Mouse (Mus musculus) gastrocnemius, postnatal 4 days (tissue): ENCODE results near the gene Lypd6. TPM values are rescaled to one million over a fixed set of nuclear protein-coding genes. Genes with fewer than 3 reads are reported as not detected.

Source experiments
- DNase-seq, 2 experiments: peaks; one replicate each; pipeline ENCODE4 v3.0.0; 2021 to 2022; ENCODE audit warnings: low spot score in 2 of 2, mixed read lengths in 2 of 2
- long read RNA-seq, 2 experiments: library from polyadenylated mRNA; stranded (forward); transcript quantifications; one replicate each; pipeline ENCODE4 v2.0.0; 2021
- total RNA-seq, 2 experiments: library from RNA; stranded (reverse); gene quantifications; 2 replicates each; pipeline ENCODE4 v1.2.3; 2021

Lypd6 gene
- 1 to 10 TPM; 6.6 to 7.6 TPM for total RNA-seq
- long read RNA-seq, experiment 1, partial matches to known transcripts, result 2 of 4 reads
- long read RNA-seq, experiment 1, other reads (novel, unspliced or antisense), result 0 of 4 reads
- long read RNA-seq, experiment 2, partial matches to known transcripts, result 1 of 3 reads
- long read RNA-seq, experiment 2, other reads (novel, unspliced or antisense), result 1 of 3 reads

DNA sequence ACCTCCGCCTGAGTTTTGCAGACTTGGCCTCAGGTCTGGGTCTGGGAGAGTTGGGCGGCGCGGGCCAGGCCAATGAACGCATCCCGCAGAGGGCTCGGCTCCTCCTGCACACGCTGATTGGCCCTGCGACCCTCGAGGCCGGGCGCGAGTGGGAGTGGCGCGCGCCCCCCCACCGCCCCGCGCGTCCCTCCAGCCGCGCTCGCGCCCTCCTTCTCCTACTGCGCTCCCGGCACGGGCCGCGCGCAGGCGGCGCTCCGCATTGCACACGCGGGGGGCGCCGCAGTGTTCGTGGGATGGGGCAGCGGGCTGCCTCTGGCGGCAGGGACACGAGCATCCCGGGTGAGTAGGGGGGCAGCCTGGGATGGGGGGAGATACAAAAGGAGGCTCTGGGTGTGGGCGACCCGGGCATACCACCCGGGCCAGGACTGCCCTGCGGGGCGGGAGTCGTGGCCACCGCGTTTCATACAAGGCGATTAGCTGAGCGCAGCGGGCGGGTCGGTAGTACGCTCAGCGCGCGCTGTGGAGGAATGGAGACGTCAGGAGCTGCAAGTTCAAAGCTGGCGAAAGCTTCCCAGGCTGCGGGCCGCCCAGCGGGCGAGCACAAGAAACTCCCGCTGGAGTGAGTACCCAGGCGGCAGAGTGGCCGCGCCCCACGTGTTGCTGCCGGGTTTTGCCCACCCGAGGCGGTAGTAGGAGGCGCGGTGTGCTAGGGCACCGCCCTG is at the start of gene Lypd6:
Gene Lypd6 (plus strand): TSS at position 184 of the 722 bp plus-strand sequence.
- peak; percentile 54 to 70 for DNase-seq

DNA sequence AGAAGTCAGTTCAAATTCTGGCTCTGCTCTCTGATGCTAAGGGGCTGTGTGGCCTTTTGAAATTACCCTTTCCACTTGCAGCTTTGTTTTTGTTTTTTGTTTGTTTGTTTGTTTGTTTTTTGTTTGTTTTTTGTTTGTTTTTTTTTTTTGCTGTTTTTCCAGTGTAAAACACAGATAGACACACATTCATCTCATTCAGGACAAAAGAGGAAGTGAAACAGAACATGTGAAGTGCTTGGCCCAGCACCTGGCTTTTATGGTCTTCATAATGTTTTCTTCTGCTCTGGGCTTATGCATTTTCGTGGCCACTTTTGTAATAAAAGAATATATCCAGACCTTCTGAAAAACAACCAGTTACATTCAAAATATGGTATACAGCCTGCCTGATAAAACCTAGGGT is 46.8 kb upstream of the Lypd6 start:
- DNase-seq, result no peak

DNA sequence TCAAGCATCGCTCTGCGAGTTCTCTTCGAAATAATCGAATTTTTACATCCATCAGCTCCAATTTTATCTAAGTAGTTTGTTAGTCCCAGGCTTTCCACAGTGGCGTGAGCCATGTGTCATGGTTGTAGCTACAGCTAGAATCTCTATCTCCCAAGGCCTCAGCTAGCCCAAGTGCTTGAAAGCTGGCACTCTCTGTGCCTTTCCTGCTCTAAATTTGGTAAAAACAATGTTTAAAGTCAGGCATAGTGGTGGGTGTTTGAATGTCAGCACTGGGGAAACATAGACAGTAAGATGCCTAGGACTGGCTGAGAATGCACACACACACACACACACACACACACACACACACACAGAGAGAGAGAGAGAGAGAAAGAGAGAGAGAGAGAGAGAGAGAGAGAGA is 40.7 kb upstream of the Lypd6 start:
- DNase-seq, result no peak

DNA sequence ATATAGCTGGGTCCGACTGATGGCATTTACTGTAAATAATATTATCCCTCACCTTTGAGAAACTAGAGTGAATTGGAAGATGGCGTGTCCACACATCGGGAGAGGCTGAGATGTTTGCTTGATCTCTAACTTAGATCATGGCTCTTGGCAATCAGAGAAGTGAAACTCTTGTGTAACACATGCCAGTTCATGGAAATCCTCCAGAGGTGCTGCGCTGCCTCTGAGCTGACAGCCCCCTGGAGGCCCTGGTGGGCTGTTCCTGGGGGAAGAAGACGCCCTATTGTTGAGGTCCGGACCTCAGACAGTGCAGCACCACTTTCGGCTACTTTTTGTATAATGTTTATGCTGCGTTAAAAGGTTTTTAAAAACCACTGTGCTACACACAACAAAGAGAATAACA is 37.3 kb upstream of the Lypd6 start:
- DNase-seq, result no peak

DNA sequence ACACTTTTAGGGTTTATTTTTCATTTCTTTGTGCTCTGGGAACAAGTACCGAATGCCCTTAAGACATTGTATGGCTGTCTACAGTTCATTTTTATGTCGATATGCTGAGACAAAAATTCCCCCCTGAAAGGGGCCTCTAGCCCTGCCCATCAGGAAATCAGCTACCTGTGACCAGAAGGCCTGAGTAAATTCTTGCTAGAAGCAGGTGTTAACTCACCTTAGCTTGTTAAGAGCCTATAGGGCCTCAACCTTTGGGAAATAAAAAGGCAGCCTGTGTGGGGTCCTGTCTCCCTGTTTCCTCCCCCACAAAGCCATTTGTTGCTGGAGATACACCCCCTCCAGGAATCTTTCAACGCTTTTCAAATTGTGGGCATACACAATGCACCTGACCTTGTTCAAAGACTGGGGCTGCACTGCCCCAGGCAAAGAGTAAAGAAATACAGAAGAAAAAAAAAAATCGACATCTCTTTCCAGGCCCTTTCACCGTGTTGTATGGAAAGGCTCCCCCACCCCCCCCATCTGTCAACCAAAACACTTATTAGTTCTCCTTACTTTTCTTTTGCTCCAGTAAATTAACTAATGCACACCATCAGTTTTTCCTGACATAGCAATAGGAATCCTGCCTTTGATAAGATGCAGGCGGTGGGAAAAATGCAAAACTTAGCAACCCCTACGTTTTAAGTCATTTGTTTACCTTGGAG is 21.9 kb upstream of the Lypd6 start:
- DNase-seq, result no peak

DNA sequence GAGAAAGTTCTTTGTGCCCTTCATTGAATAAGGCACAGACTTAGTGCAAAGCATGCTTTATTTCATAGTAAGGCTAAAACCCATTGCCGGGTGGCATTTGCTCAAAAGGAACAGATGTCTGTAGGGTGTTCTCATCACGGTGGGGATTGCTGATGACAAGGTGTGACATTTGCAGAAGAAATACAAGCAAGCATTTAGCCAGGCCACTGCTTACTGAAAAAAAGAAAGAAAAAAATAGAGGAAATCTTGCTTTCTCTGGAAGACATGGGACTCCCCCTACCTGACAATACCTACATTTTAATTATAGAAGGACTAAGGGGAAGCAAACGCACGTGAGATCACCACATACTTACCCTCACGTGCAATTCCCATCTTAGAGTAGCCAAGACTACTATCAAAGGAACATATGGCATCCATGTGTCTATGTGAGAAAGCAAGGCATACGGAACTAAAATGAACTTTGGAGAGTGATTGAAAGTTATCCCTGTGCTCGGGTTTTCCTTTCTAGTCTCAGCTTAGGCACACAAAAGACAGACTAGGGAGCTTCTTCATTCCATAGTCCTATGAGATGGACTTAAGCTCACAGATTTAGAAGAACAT is 21.3 kb upstream of the Lypd6 start:
- no peak for DNase-seq

DNA sequence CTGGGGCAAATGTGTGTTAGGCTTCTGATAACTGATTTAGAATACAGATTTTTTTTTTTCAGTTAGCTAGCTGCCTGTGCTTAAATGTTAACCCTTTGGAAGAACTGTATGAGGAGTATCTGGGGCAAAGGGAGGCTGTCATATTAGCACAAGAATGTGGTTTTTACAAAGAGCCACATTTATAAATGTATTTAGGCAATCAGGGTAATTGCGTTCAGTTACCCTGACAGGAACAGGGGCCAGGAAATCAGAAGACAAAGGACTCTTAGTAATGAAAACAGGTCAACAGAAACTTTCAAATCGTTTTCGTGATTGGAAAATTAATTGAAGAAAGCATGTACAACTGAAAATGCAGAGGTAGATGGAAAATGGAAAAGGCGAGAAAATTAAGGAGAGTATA is 20.4 kb upstream of the Lypd6 start:
- DNase-seq, result no peak

DNA sequence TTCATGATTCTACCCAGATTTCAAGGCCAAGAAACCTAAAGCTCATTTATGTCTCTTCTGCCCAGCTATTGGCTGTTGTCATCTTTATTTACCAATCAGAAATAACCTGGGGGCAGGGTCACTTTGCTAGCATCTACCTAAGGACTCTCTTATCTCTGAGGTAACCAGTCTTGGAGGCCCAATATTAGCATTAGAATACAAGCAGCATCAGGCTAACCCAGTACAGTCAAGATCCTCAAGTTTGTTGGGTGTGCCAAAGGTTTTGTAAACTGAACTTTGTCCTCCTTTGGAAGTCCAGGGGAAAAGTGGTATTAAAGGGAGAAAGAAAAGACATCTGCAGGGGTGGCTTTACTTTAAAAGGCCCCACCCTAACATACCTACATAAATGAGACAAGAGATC is 17.8 kb upstream of the Lypd6 start:
- no peak for DNase-seq

DNA sequence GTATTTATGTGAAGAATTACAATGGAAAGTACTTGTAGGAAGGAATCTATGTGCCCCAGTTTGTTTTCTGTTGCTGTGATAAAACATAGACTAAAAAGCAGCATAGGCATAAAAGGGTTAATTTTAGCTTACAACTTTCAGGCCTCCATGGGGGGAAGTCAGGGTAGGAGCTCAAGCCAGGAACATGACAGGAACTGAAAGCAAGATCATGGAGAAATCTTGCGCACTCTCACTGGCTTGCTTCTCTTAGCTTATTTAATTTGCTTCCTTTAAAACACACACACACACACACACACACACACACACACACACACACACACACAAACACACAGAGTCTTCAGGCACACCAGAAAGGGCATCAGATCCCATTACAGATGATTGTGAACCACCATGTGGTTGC is 12.3 kb upstream of the Lypd6 start:
- DNase-seq, result no peak

DNA sequence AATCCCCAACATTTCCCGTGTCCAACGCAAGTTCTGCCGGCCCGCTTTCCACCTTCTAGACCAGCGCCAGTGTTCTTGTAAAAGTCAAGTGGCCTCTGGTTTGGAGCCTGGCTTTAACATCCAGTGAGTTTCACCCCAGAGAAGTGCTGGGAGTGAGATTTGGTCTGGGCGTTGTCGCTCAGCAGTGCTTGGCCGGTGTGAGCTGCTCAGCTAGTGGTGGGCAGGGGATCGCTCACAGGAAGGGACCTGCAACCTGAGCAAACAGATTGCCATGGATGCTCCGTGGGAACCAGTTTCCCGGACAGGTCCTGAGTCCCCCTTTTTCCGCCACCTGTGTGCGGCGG is 355 bp upstream of the Lypd6 start:
- no peak for DNase-seq

DNA sequence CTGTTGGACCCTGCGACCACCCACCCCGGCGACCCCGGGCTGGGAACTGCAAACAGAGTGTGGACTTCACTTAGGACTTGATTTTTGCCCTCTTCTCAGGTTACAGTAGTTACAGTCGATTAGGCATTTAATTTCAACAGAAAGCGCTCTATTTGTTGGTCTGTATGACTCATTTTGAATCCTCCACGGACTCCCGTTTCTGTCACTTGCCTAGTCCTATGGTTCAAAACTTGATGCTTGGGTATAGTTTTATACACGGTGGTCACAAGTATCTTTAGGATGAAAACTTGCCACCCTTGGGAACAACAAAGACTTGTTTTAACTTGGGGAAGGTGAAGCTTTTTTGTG is 713 bp downstream of the Lypd6 start:
- no peak for DNase-seq

DNA sequence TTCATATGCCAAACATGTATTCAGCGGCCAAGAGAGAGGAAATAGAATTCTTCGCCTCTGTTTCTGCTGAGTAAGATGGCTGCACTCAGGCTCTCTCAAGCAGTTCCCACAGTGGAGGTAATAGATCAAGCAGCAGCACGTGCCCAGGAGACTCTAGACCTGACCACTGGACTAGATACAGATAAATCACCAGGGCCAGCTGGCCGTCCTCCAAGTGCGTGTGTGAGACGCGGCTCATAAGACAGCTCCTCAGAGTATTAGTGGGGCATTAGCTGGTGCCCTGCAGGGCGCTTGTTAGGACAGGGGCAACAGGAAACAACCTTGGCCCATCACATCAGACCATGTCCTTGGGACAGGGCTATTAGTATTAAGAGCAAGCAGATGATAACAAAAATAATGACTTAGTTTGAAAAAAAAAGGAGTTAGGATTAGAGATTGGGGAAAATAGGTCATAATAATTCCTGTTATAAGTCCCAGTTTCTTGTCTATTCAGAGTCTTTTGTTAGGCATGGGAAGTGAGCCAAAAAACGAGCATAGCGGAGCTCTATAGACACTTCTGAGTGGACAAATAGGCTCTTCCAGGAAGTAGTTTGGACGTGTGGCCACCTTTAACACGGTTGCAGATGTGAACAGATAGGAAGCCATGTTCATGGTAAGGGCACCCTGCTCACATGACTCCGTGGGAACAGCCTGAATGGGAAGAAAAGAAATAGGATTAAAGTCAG is 3.5 kb downstream of the Lypd6 start:
- no peak for DNase-seq

DNA sequence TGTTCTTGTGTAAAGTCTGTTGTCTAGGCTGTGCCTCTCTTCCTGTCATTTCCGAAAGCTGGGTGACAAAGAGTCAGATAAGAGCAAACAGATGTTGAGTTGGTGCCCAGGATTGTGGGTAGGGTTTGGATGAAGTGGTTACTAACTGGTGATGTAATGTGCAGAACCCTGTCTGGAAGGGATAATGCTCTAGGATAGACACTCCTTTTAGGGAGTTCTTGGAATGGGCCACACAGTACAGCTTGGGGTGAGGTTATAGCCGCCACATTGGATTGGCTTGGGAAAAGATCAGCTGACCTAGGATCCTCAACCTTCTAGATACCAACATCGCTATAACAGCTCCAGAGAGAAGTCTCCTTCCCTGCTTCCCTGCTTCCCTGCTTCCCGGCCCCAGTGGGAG is 5.9 kb downstream of the Lypd6 start:
- DNase-seq, result no peak

DNA sequence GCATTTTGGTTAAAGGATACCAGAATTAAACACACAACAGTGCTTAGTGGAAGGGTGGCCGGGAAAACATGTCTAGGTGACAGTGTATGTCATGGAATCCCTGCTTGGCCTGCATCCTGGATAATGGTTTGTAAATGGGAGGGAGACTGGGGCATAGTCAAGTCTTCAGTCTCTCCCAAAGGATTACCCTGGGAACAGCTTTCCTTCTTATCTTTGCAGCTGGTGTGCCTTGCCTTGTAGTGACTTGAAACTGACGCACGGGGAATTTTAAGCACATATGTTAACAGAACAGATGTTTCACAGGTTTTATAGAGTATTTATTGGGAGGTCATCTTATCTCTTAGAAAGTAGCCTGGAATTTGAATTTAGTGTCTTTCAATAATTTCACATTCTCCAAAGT is 18.5 kb downstream of the Lypd6 start:
- no peak for DNase-seq

DNA sequence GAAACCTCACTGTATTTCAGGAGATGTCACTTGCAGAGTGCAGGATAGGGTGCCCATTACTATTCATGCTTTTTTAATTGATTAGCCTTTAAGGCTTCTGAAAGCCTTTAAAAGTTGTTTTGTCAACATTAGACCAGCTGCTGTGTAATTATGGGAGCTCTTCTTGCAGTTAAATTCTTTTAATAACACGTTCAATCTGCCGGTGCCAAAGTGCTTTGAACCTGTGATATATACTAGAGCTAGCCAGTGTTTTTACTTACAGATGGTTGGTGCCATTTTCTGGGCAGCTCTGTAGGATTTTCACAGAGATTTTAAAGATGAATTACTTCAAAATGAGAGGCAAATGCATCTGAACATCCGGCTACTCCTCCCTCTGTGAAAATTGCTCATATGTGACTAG is 21.5 kb downstream of the Lypd6 start:
- no peak for DNase-seq

DNA sequence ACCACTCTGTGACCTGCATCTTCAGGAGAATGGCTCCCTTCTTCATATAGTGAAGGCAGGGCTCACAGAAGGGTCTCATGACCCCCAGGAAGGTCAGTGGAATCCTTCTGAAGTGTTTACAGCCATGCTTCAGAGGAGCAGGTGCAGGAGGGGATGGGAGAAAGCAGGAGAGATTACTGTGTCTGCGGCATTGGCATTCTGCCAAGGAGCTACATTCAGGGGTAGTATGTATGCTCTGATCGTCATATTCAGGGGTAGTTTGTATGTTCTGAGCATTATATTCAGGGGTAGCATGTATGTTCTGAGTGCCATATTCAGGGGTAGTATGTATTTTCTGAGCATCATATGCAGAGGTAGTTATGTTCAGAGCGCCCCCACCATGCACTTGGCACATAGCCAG is 30.1 kb downstream of the Lypd6 start:
- DNase-seq, result no peak

DNA sequence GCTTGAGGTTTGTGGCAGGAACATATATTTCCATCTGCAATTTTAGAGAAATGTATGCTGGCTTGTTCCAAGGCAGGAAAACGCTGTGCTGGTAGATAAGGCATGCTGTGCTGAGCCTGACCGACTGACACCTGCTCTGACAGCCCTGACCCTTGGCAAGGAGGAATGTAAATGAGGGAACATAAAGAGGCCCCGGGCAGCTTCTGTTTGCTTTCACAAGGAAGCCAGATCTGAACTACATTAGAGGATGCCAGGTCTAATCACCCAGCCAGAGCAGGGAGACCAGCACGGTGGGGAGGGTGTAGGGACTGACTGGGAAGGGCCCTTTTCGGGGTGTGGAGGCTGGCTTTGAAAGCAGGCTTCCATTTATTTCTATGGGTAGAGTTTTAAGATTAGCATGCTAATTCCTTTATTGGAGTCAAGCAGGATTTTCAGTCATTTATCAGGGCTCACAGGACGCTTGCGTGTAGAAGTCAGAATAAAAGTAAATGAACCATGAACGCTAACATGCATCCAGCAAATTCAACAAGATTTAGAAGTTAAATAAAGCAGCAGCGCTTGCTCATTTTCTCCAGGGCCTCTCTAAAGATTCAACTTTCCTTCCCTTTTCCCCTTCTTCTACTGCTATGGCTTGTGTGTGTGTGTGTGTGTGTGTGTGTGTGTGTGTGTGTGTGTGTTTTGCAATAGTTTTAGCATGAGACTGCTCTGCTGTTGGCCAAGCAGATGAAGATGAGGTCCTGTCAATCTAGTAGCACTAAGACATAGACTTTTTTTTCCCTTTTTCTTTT is 34.3 kb downstream of the Lypd6 start:
- DNase-seq, result no peak

DNA sequence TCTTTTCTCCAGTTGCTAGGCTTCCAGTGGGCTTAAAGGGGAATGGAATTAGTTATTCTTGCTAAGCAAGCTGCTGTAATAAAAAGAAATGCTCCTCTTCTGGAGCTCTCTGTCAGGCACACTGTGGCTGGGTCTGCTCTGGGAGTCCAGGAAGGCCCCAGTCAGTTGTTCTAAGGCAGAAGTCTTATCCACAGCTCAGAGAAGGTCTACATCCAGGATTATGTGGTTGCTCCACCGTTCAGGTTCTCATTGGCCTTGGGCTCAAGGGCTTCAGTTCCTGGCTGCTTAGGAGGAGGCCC is 34.9 kb downstream of the Lypd6 start:
- no peak for DNase-seq

DNA sequence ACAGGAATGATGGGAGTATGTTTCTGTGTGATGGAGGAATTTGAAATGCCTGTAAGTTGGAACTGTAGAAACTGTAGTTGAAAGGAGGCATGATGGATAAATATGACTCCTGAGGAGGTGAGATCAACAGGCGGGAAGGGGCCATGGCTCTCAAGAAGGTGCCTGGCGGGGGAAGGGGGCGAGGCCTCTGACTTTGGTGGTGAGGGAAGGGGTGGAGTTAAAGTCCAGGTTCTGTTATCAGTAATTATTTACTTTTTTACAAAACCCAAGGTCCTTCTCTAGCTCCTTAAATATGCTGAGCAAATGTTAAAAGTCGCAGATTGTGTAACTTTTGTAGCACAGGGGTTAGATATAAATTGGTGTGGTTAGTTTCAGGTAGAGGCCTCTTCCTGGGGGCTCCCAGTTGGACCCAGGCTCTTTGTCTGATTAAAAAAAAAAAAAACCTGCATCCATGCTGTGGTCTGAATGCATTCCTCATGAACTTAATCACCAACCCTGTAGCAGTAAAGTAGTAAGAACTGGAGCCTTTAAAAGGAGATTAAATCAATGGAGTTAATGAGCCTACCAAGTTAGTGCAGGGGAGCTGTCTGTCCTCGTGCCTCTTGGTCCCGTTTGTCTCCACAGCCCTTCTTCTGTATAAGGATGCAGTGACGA is 37.7 kb downstream of the Lypd6 start:
- no peak for DNase-seq

DNA sequence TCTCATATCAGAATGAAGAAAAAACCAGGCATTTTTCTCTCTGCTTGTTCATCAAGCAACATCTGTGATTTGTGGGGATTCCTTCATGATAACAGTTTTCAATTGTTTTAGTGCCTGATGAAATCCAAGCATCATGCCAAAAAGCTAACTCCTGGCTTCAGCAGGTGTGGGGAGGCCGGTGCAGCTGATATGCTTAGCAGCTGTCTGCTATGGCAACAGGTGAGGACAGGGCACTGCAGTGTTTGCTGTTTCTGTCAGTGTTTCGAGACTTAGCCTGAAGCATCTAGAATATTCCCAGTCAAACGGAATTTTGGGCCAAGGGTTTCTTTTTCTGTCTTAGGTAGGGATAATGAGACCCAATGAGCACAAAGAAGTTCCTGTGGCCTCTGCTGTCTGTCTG is 39.4 kb downstream of the Lypd6 start:
- DNase-seq, result no peak

DNA sequence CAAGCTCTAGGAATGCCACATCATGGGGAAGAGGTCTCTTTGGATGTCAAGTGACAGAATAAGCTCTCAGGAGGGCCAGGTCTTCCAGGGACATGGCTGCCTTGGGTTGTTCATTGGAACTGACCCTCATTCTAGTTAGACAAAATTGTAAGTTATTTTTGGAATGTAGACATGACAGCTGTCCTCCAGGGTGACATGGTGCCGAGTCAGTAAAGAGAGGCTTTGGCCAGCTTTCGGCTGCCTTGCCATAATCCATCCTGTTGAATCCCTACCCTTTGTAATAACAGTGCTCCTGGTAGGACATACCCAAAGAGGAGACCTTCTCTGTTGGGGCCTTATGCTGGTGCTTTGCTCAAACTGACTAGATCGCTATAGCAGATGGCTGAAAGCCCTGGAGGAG is 39.8 kb downstream of the Lypd6 start:
- no peak for DNase-seq
